Comparison of ENCODE assay signal across 11 mouse cellular contexts in the genomic region with DNA sequence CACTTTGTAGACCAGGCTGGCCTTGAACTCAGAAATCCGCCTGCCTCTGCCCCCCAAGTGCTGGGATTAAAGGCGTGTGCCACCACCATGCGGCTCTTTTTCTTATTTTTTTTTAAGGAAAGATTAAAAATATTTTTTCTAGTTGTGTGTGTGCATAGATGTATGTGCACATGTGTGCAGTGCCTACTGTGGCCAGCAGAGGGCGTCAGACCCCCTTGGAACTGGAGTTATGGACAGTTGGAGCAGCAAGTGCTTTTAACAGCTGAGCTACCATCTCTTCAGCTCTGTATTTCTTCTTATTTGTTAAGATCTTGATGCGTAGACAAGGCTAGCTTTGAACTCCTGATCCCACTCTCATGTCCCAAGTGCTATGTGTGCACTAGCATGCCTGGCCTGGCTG. TPM values are rescaled to one million over a fixed set of nuclear protein-coding genes. Genes with fewer than 3 reads are reported as not detected.
DNase-seq lines count a peak whose midpoint lies in the region; ATAC-seq and TF ChIP-seq lines count a peak whose summit lies in the region.
"Had no signal": no experiment of that assay in that cellular context is flagged by ENCODE, and none has a peak within 500 bp of the region (broad histone marks: within the 10 kb centered on the region; RNA-seq: fewer than 3 reads in every experiment).

No protein-coding gene starts in this region.

- no peak for DNase-seq in kidney, adult 2 months
- DNase-seq in kidney, adult 18-20 months = no peak
- DNase-seq in A20 (ENCODE audit: low read depth, low spot score) (peak; percentile 56), ES-E14 (ENCODE audit: low read depth, low spot score) (peak; percentile 67)
- DNase-seq in right cerebral cortex, postnatal 36 days (ENCODE audit: low spot score in 2 of 2) = no peak
- no peak for DNase-seq in frontal cortex, postnatal 14 days (ENCODE audit: low spot score in 2 of 2)
- DNase-seq: gastrocnemius, postnatal 10 days had no signal

- ATAC-seq in megakaryocyte progenitor cell, adult 5-6 weeks (replicated peaks; ENCODE audit: poor library complexity) = peak; percentile 39; the same call in 1 of the 2 replicates

- H3K9ac ChIP-seq in ES-E14 (ENCODE audit: insufficient read depth, low read depth, low read length, poor library complexity, severe bottlenecking) = no peak overlapping the region
- H3K9ac ChIP-seq: hindbrain, embryonic 14.5 days; limb, embryonic 12.5 days had no signal

- 79% methylated on average over 5 of the region's 5 CpGs for WGBS in kidney, adult 2 months

- no peak overlapping the region for H3K27ac ChIP-seq in kidney, adult 2 months (ENCODE audit: insufficient read depth, low read depth, low read length)
- H3K27ac ChIP-seq in ES-E14 (ENCODE audit: insufficient read depth, low read depth, low read length, poor library complexity, severe bottlenecking) = no peak overlapping the region
- H3K27ac ChIP-seq: hindbrain, embryonic 14.5 days; limb, embryonic 12.5 days had no signal

- peaks cover 2% of the 10 kb centered on the region; the same call in 1 of the 2 replicates for H3K36me3 ChIP-seq in kidney, adult 2 months (ENCODE audit: control insufficient read depth, insufficient read depth, low read length)
- H3K36me3 ChIP-seq in ES-E14 (ENCODE audit: control insufficient read depth, insufficient read depth, low read length, poor library complexity, severe bottlenecking) = no peaks in the 10 kb centered on the region

- H3K4me1 ChIP-seq in kidney, adult 2 months (ENCODE audit: control insufficient read depth, insufficient read depth, low read length) = no peaks in the 10 kb centered on the region
- H3K4me1 ChIP-seq in ES-E14 (ENCODE audit: control insufficient read depth in 2 of 2, insufficient read depth in 2 of 2, low read length in 2 of 2, poor library complexity in 1 of 2) = peaks cover 0 to 4% of the 10 kb centered on the region in 2 experiments; a peak in 1 of 4 replicates
- H3K4me1 ChIP-seq: limb, embryonic 12.5 days had no signal

- H3K9me3 ChIP-seq in ES-E14 (ENCODE audit: control insufficient read depth, insufficient read depth, low read depth, low read length) = no peaks in the 10 kb centered on the region

- in situ Hi-C loops in ES-E14 (cut with MboI; ENCODE audit: low sequenced_read_pairs in 2 of 2, unreplicated experiment in 2 of 2) = loop anchor here in 1 of 2 experiments (5.0 kb wide), 1 partner anchor 68 kb away; no protein-coding TSS in a partner anchor

- H3K27me3 ChIP-seq in kidney, adult 2 months (replicated peaks; ENCODE audit: control insufficient read depth, insufficient read depth, low read length) = no peaks in the 10 kb centered on the region
- H3K27me3 ChIP-seq: limb, embryonic 12.5 days had no signal

- peak; percentile 57 for TF ChIP-seq CTCF in kidney, adult 2 months (conservative IDR thresholded peaks at IDR 0.05; ENCODE audit: insufficient read depth, insufficient read length, low read depth, low read length)

- no peak for TF ChIP-seq POLR2A in kidney, adult 2 months (IDR thresholded peaks at IDR 0.05; ENCODE audit: low read depth, low read length)

- no peak overlapping the region for H3K4me3 ChIP-seq in kidney, adult 2 months (ENCODE audit: insufficient read depth, low read depth, low read length)
- H3K4me3 ChIP-seq in ES-E14 (ENCODE audit: insufficient read depth in 1 of 2, low read depth in 1 of 2, low read length in 2 of 2, poor library complexity in 1 of 2, severe bottlenecking in 1 of 2) = no peak overlapping the region
- H3K4me3 ChIP-seq: limb, embryonic 12.5 days; myocyte had no signal

TF ChIP-seq in ES-E14, 5 proteins besides CTCF, POLR2A, EP300 and RAD21:
- TF ChIP-seq ZC3H11A (IDR thresholded peaks at IDR 0.05; ENCODE audit: borderline replicate concordance, low read depth, low read length) = peak; percentile 87
- TF ChIP-seq ZNF384 (IDR thresholded peaks at IDR 0.05; ENCODE audit: low read depth, low read length) = 0 out of 2 replicates have a peak, but pooled peaks have one; percentile 34
- no peak for TF ChIP-seq MAFK (IDR thresholded peaks at IDR 0.05; ENCODE audit: insufficient read depth, low read depth, low read length)
- no peak for TF ChIP-seq HCFC1 (IDR thresholded peaks at IDR 0.05; ENCODE audit: borderline replicate concordance, insufficient read depth, low read length)

RNA-seq across cellular contexts. Expression of a gene that starts 13.2 kb away (rescaled TPM):
- 96.9 and 102 TPM in 2 replicates for polyA plus RNA-seq in kidney, adult 2 months (2012; rRNA removed)
- total RNA-seq in ES-E14 (2012; rRNA removed) = 15.8 and 18.4 TPM in 2 replicates
- total RNA-seq in megakaryocyte progenitor cell, adult 5-6 weeks (2015) = 14.0 and 21.2 TPM in 2 replicates
- total RNA-seq in megakaryocyte progenitor cell, adult 5-6 weeks (2017) = 14.5 and 16.2 TPM in 2 replicates

RNA-seq across cellular contexts. Expression of a gene that starts 25.6 kb away (rescaled TPM):
- polyA plus RNA-seq in kidney, adult 2 months (2012; rRNA removed) = 1.1 and 1.3 TPM in 2 replicates
- 4.2 and 7.3 TPM in 2 replicates for total RNA-seq in ES-E14 (2012; rRNA removed)
- not detected in 2 replicates for total RNA-seq in megakaryocyte progenitor cell, adult 5-6 weeks (2015)
- total RNA-seq in megakaryocyte progenitor cell, adult 5-6 weeks (2017) = not detected in 2 replicates

RNA-seq across cellular contexts. Expression of a gene that starts 58.8 kb away (rescaled TPM):
- 9.8 and 24.9 TPM in 2 replicates for polyA plus RNA-seq in kidney, adult 2 months (2012; rRNA removed)
- 322 and 361 TPM in 2 replicates for total RNA-seq in ES-E14 (2012; rRNA removed)
- 794 and 868 TPM in 2 replicates for total RNA-seq in megakaryocyte progenitor cell, adult 5-6 weeks (2015)
- 1,207 and 1,242 TPM in 2 replicates for total RNA-seq in megakaryocyte progenitor cell, adult 5-6 weeks (2017)

Comparison
In these comparisons a context has a peak if more than half of its experiments do, and no peak if none do; other contexts are left out.
1. DNase-seq: peak in A20 (single experiment) and ES-E14 (single experiment); none in kidney, adult 2 months (single experiment), kidney, adult 18-20 months (single experiment), right cerebral cortex, postnatal 36 days (0 of 2) and frontal cortex, postnatal 14 days (0 of 2).